Mouse (Mus musculus) embryonic facial prominence, embryonic 13.5 days (tissue): ENCODE measurements around the gene Cdca7l. TPM values are rescaled to one million over a fixed set of nuclear protein-coding genes. Genes with fewer than 3 reads are reported as not detected.
"Not testable (repeated sequence)": the region's sequence is repeated elsewhere in the genome, so short reads cannot be mapped to it uniquely, and the experiment has no call there.

Experiments
- ATAC-seq: fragments of 200-750 bp; cut with Nextera tagmentation; 2 replicates; pipeline ENCODE4 v1.8.0; 2017; ENCODE audit warnings: low read depth; ENCODE audit not compliant: insufficient number of reproducible peaks, insufficient read depth, low FRiP score, low TSS enrichment
- H3K27ac ChIP-seq: fragments of 300-500 bp; sonication (generic); 2 replicates; pipeline ENCODE4 v1.5.1; 2015; ENCODE audit warnings: moderate library complexity, mild to moderate bottlenecking, inconsistent platforms
- H3K27me3 ChIP-seq: fragments of 300-500 bp; sonication (generic); 2 replicates; pipeline ENCODE4 v1.6.1; 2015; ENCODE audit warnings: mild to moderate bottlenecking, inconsistent platforms
- H3K36me3 ChIP-seq: fragments of 300-500 bp; sonication (generic); 2 replicates; pipeline ENCODE4 v1.6.1; 2015; ENCODE audit warnings: mild to moderate bottlenecking, inconsistent platforms
- H3K4me1 ChIP-seq: fragments of 300-500 bp; sonication (generic); 2 replicates; pipeline ENCODE4 v1.6.1; 2015; ENCODE audit warnings: inconsistent platforms
- H3K4me2 ChIP-seq: fragments of 300-500 bp; sonication (generic); 2 replicates; pipeline ENCODE4 v1.6.1; 2015; ENCODE audit warnings: moderate library complexity, mild to moderate bottlenecking, inconsistent platforms
- H3K4me3 ChIP-seq: fragments of 300-500 bp; sonication (generic); 2 replicates; pipeline ENCODE4 v1.5.1; 2015; ENCODE audit warnings: mild to moderate bottlenecking, inconsistent platforms
- H3K9ac ChIP-seq: fragments of 300-500 bp; sonication (generic); 2 replicates; pipeline ENCODE4 v1.6.1; 2015; ENCODE audit warnings: mild to moderate bottlenecking, inconsistent platforms
- H3K9me3 ChIP-seq: fragments of 300-500 bp; sonication (generic); 2 replicates; pipeline ENCODE4 v1.6.1; 2016; ENCODE audit warnings: inconsistent platforms
- whole genome bisulfite sequencing: fragments of 180-500 bp; shearing (Covaris S2); methylation state at CpG from one replicate; pipeline ENCODE4 v1.1.7; 2015; ENCODE audit warnings: mixed read lengths; 5-methylcytosine and 5-hydroxymethylcytosine counted together
- polyA plus RNA-seq: library from polyadenylated mRNA; unstranded; fragments of >200 nt; fragmentation: Nextera tagmentation; extraction: Ambion mirVana; gene quantifications from 2 replicates; pipeline ENCODE4 v1.2.1, GENCODE M21; 2015

Gene Cdca7l
- polyA plus RNA-seq, 1 experiment from 2014 or later, result 32.9 TPM

- Histone ChIP-seq H3K4me2 (no peak overlapping the region), H3K4me3 (no peak overlapping the region), H3K27ac (no peak overlapping the region), H3K4me1 (peaks cover 14% of the 10 kb centered on the region), H3K9ac (no peak overlapping the region), H3K27me3 (no peaks in the 10 kb centered on the region), H3K9me3 (peaks cover 6% of the 10 kb centered on the region; the same call in 1 of the 2 replicates), H3K36me3 (peaks cover 69% of the 10 kb centered on the region)
- no peak for ATAC-seq
- WGBS, result 84% methylated on average over 4 of the region's 4 CpGs
These were observed 63.8 kb downstream of the Cdca7l start for GRCm38 (mm10) chr12:117867708-117868564.

- H3K9ac ChIP-seq, result no peak overlapping the region
- ATAC-seq, result no peak
- no peaks in the 10 kb centered on the region for H3K4me1 ChIP-seq
- no peaks in the 10 kb centered on the region for H3K27me3 ChIP-seq
- H3K27ac ChIP-seq, result no peak overlapping the region
- peaks cover 89% of the 10 kb centered on the region for H3K36me3 ChIP-seq
- peaks cover 6% of the 10 kb centered on the region; the same call in 1 of the 2 replicates for H3K9me3 ChIP-seq
- no peak overlapping the region for H3K4me3 ChIP-seq
- no peak overlapping the region for H3K4me2 ChIP-seq
- 76% methylated on average over 5 of the region's 5 CpGs for WGBS
These were observed 68.2 kb downstream of the Cdca7l start for GRCm38 (mm10) chr12:117872265-117872664.

GRCm38 (mm10) chr12:117878341-117878740 lies 74.3 kb downstream of the Cdca7l start:
- no peak for ATAC-seq
- Histone ChIP-seq H3K4me2 (no peak overlapping the region), H3K9me3 (no peaks in the 10 kb centered on the region), H3K27ac (no peak overlapping the region), H3K4me1 (no peaks in the 10 kb centered on the region), H3K27me3 (no peaks in the 10 kb centered on the region), H3K4me3 (no peak overlapping the region), H3K9ac (no peak overlapping the region), H3K36me3 (peaks cover 66% of the 10 kb centered on the region)
- 94% methylated on average over 13 of the region's 13 CpGs for WGBS

- H3K4me3 ChIP-seq, result no peak overlapping the region
- ATAC-seq, result no peak
- no peak overlapping the region for H3K27ac ChIP-seq
- H3K36me3 ChIP-seq, result peaks cover 10% of the 10 kb centered on the region
- no peaks in the 10 kb centered on the region for H3K9me3 ChIP-seq
- no peaks in the 10 kb centered on the region for H3K4me1 ChIP-seq
- H3K4me2 ChIP-seq, result no peak overlapping the region
- no peaks in the 10 kb centered on the region for H3K27me3 ChIP-seq
- WGBS, result 92% methylated on average over 2 of the region's 2 CpGs
- H3K9ac ChIP-seq, result no peak overlapping the region
These were observed 80.5 kb downstream of the Cdca7l start for GRCm38 (mm10) chr12:117884627-117885026.

- no peaks in the 10 kb centered on the region for H3K4me1 ChIP-seq
These were observed 83.3 kb downstream of the Cdca7l start for GRCm38 (mm10) chr12:117887422-117887821.

GRCm38 (mm10) chr12:117900798-117901197 lies 96.7 kb downstream of the Cdca7l start:
- 50% methylated on average over 1 of the region's 4 CpGs for WGBS

More at GRCm38 (mm10) chr12:117887422-117887821, 83.3 kb downstream of the Cdca7l start:
- Histone ChIP-seq H3K27ac (no peak overlapping the region), H3K9me3 (no peaks in the 10 kb centered on the region), H3K4me3 (no peak overlapping the region), H3K9ac (no peak overlapping the region), H3K27me3 (no peaks in the 10 kb centered on the region), H3K4me2 (no peak overlapping the region), H3K36me3 (peaks cover 2% of the 10 kb centered on the region; the same call in 1 of the 2 replicates)
- ATAC-seq, result no peak
- 75% methylated on average over 3 of the region's 3 CpGs for WGBS

GRCm38 (mm10) chr12:117901352-117901751 lies 97.3 kb downstream of the Cdca7l start:
- not testable (repeated sequence) for H3K27me3 ChIP-seq, H3K4me3 ChIP-seq, H3K9me3 ChIP-seq, H3K36me3 ChIP-seq, H3K4me2 ChIP-seq, ATAC-seq, H3K9ac ChIP-seq, H3K4me1 ChIP-seq, H3K27ac ChIP-seq
- 72% methylated on average over 2 of the region's 4 CpGs for WGBS

More at GRCm38 (mm10) chr12:117900798-117901197, 96.7 kb downstream of the Cdca7l start:
- not testable (repeated sequence) for H3K4me3 ChIP-seq, ATAC-seq, H3K9me3 ChIP-seq, H3K4me1 ChIP-seq, H3K27me3 ChIP-seq, H3K36me3 ChIP-seq, H3K9ac ChIP-seq, H3K27ac ChIP-seq, H3K4me2 ChIP-seq

GRCm38 (mm10) chr12:117903671-117904070 lies 99.6 kb downstream of the Cdca7l start:
- Histone ChIP-seq H3K36me3 (no peaks in the 10 kb centered on the region), H3K4me1 (no peaks in the 10 kb centered on the region), H3K4me2 (no peak overlapping the region), H3K9ac (no peak overlapping the region), H3K27ac (no peak overlapping the region), H3K4me3 (no peak overlapping the region), H3K27me3 (no peaks in the 10 kb centered on the region), H3K9me3 (no peaks in the 10 kb centered on the region)
- no peak for ATAC-seq
- 90% methylated on average over 8 of the region's 8 CpGs for WGBS

- not testable (repeated sequence) for ATAC-seq, H3K36me3 ChIP-seq, H3K9ac ChIP-seq, H3K27ac ChIP-seq, H3K4me1 ChIP-seq, H3K4me2 ChIP-seq, H3K27me3 ChIP-seq, H3K4me3 ChIP-seq, H3K9me3 ChIP-seq
- 87% methylated on average over 4 of the region's 4 CpGs for WGBS
These were observed 101.2 kb downstream of the Cdca7l start for GRCm38 (mm10) chr12:117905232-117905840.

GRCm38 (mm10) chr12:117911396-117911795 lies 107.3 kb downstream of the Cdca7l start:
- no peak overlapping the region for H3K27ac ChIP-seq
- H3K9ac ChIP-seq, result no peak overlapping the region
- no peak overlapping the region for H3K4me2 ChIP-seq
- no peaks in the 10 kb centered on the region for H3K36me3 ChIP-seq
- no peak overlapping the region for H3K4me3 ChIP-seq
- H3K27me3 ChIP-seq, result no peaks in the 10 kb centered on the region
- peaks cover 12% of the 10 kb centered on the region for H3K4me1 ChIP-seq
- 85% methylated on average over 1 of the region's 1 CpGs for WGBS
- no peak for ATAC-seq
- H3K9me3 ChIP-seq, result no peaks in the 10 kb centered on the region

- H3K27me3 ChIP-seq, result no peaks in the 10 kb centered on the region
- no peak overlapping the region for H3K27ac ChIP-seq
- peaks cover 13% of the 10 kb centered on the region for H3K4me1 ChIP-seq
- no peak overlapping the region for H3K9ac ChIP-seq
- H3K4me3 ChIP-seq, result no peak overlapping the region
- no peaks in the 10 kb centered on the region for H3K9me3 ChIP-seq
- H3K36me3 ChIP-seq, result no peaks in the 10 kb centered on the region
- 29% methylated on average over 10 of the region's 10 CpGs for WGBS
- ATAC-seq, result no peak
- no peak overlapping the region for H3K4me2 ChIP-seq
These were observed 110.6 kb downstream of the Cdca7l start for GRCm38 (mm10) chr12:117914613-117915245.
